Mouse (Mus musculus) frontal cortex, postnatal 10 days (tissue): Measurements from ENCODE around the gene Stx19.

Source experiments
- DNase-seq, 2 experiments: peaks; one replicate each; pipeline ENCODE4 v3.0.0; 2022; ENCODE audit warnings: low spot score in 2 of 2, mixed read lengths in 1 of 2

Stx19 gene

DNA sequence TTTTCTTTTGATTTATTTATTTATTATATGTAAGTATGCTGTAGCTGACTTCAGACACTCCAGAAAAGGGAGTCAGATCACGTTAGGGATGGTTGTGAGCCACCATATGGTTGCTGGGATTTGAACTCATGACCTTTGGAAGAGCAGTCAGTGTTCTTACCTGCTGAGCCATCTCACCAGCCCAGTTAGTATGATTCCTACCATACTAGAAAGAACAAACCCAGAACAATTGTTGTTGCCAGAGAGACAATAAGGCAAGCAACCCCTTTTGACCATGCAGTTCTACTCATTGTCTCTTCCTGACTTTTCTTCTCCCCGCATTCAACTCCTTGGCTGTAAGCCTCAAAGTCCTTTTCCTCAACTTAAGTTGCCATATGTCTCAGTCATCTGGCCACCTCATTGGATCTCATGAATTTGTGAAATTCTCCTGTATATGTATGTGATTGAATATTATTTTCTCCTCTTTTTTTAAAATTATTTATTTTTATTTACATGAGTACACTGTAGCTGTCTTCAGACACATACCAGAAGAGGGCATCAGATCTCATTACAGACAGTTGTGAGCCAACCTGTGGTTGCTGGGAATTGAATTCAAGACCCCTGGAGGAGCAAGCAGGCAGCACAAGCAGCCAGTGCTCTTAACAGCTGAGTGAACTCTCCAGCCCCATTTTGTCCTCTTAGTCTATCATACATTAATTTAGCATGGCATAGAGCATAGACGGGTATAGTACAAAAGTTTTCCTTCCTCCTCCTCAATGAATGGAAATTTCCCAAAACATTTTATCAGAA, 38.2 kb downstream of the Stx19 start:
- DNase-seq, result no peak

- DNase-seq, result no peak
These were observed 39.2 kb downstream of the Stx19 start for GRCm38 (mm10) chr16:62853611-62854126.

- peak; percentile 19 to 47 for DNase-seq
These were observed 40.0 kb downstream of the Stx19 start, which contains the start of gene Pros1 for GRCm38 (mm10) chr16:62854191-62855068. Gene Pros1 (plus strand): TSS chr16:62854307.

GRCm38 (mm10) chr16:62855385-62855784, 40.9 kb downstream of the Stx19 start:
- no peak for DNase-seq

DNA sequence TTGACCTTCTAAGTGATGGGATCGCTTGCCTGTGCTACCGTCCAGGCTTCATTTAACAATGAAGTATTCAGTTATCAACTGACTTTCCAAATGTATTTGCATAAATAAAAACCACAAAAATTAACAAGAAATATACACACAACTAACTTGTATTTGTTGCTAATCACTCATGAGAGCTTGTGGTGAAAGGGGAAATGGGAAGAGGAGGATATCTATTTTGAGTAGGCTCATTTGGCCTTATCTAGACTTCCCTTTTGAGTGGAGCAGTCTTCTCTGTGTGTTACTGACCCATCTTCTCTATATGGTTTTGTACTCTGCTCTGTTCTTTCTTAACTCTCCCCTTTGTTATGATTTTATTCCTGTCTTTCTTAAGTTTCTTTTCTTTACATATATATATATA, 41.8 kb downstream of the Stx19 start:
- DNase-seq, result no peak

DNA sequence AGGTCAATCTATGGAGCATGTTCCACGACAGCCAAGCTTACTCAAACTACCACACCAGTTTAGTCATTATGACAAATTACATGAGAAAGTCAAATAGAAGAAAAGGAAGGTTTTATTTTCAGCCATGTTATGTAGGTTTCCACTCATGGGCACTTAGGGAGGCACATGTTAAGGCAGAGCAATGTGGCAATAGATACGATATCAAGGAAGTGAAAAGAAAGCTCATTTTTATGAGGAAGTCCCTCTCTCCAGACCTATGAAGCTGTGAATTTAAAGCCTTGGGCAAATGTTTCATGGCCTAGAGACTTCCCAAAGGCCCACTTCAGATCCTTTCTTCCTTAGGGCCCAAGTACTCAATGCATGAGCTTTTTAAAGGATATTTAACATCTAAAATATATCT, 43.0 kb downstream of the Stx19 start:
- no peak for DNase-seq

DNA sequence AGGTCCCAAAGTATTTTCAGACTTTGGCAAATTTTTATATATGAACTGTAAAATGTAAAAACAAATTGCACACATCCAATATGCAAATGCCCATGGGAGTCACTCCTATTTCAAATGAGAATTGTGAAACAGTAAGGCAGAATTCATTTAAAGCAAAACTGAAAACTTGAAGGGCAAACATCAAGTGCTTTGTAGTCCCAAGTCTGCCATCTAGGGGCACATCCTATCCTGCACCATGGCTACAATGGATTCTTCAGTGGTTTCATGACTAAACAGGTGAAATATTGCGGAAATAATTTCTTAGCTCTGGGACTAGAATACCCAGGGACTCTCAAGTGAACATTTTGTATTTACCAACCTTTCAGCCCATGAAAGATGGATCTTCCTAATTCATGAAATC, 43.5 kb downstream of the Stx19 start:
- no peak for DNase-seq

- DNase-seq, result no peak
These were observed 45.7 kb downstream of the Stx19 start for GRCm38 (mm10) chr16:62860140-62860539.

DNA sequence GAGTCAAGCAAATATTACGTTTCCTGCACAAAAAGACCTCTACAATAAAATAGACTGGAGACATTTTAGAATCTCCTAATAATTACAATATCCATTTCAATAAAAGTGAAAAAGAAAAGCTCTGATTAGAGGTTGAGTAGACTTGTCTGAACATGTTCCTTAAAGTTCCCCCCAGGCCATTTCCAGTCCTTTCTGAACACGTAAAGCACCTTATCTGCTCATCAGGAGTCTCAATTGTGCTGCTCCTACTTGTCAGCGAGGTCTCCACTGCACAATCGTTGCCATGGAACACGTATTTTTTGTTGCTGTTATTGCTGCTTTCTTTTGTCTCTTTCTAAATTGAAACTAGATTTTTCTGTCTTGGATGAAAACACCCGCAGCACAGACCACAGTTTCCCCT, 47.0 kb downstream of the Stx19 start:
- DNase-seq, result no peak

DNA sequence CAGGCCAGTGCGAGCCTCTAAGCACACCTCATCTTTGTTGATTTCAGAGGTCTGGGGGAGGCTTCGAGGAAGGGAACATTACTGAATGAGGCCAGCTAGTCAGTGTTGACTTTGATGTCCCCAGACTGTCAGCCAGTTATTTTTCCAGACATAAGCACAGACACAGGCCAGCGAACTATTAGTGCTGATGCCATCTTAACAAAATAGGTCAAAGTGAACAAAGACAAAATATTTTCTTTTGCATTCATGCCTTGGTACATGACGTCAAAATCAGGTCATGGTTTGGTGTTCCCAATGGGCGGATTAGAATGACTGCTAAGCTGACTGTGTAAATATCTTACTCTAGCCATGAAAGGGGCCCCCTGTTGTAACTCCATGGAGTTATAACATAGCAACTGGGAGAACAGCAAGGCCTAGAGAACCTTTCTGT, 58.2 kb downstream of the Stx19 start:
- DNase-seq, result no peak

DNA sequence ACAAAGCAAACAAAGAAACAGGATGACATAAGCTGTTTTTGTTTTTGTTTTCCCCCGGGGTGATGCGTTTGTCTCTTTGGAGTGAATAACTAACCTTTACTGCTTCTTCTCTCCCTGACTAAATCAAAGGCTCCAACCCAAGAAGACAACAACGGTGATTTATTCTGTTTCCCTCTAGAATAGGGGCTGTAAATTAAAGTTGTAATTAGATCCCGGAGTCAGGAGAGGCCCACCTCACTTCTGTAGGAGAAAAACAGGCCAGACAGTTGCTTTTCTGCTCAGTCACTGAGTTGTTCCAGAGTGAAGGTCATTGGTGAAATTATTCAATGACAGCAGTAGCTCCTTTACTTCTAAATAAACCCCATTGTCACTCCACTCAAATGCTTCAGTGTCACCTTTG, 58.7 kb downstream of the Stx19 start:
- no peak for DNase-seq
